Mouse (Mus musculus) liver, embryonic 14.5 days (tissue): ENCODE results near the gene Ehmt1. TPM values are rescaled to one million over a fixed set of nuclear protein-coding genes. Genes with fewer than 3 reads are reported as not detected.

Experiments
- ATAC-seq: fragments of 200-750 bp; cut with Nextera tagmentation; 2 replicates; pipeline ENCODE4 v1.8.0; 2017; ENCODE audit warnings: moderate number of reproducible peaks, mild to moderate bottlenecking, moderate library complexity; ENCODE audit not compliant: insufficient read depth
- DNase-seq, 3 experiments: peaks; one replicate each; pipeline ENCODE4 v3.0.0-alpha.2; 2012 to 2013; ENCODE audit warnings: low read depth in 3 of 3, low spot score in 3 of 3
- H3K27ac ChIP-seq: fragments of 300-500 bp; sonication (generic); 2 replicates; pipeline ENCODE4 v1.5.1; 2014; ENCODE audit warnings: moderate library complexity, mild to moderate bottlenecking, control low read depth, inconsistent platforms
- H3K27me3 ChIP-seq: fragments of 300-500 bp; sonication (generic); 2 replicates; pipeline ENCODE4 v1.6.1; 2014; ENCODE audit warnings: mild to moderate bottlenecking, low read length, moderate library complexity; ENCODE audit not compliant: control insufficient read depth, insufficient read depth
- H3K36me3 ChIP-seq: fragments of 300-500 bp; sonication (generic); replicated peaks from 2 replicates; pipeline ENCODE4 v1.6.1; 2014; ENCODE audit warnings: low read depth; ENCODE audit not compliant: control insufficient read depth, insufficient read depth
- H3K4me1 ChIP-seq, 2 experiments: fragments of 200-500 bp in 1 of 2; fragments of 300-500 bp in 1 of 2; sonication (generic) in 1 of 2; replicated peaks; 2 replicates each; pipeline ENCODE4 v1.6.1; 2012 to 2014; ENCODE audit warnings: antibody characterized with exemption in 1 of 2, inconsistent platforms in 1 of 2, low read length in 1 of 2; ENCODE audit not compliant: control insufficient read depth in 2 of 2, insufficient read depth in 2 of 2
- H3K4me2 ChIP-seq: fragments of 300-500 bp; sonication (generic); 2 replicates; pipeline ENCODE4 v1.6.1; 2014; ENCODE audit warnings: low read depth, mild to moderate bottlenecking, control low read depth, moderate library complexity
- H3K4me3 ChIP-seq, 2 experiments: fragments of 200-500 bp in 1 of 2; fragments of 300-500 bp in 1 of 2; sonication (generic) in 1 of 2; 2 replicates each; pipeline ENCODE4 v1.5.1; 2012 to 2014; ENCODE audit warnings: low read depth in 2 of 2, low read length in 2 of 2, mild to moderate bottlenecking in 2 of 2, control low read depth in 1 of 2, inconsistent platforms in 1 of 2, moderate library complexity in 1 of 2; ENCODE audit not compliant: insufficient read depth in 1 of 2
- H3K9ac ChIP-seq: fragments of 300-500 bp; sonication (generic); replicated peaks from 2 replicates; pipeline ENCODE4 v1.6.1; 2014; ENCODE audit warnings: mild to moderate bottlenecking, control low read depth, moderate library complexity
- H3K9me3 ChIP-seq: fragments of 300-500 bp; sonication (generic); 2 replicates; pipeline ENCODE4 v1.6.1; 2016; ENCODE audit warnings: low read length, mixed read lengths; ENCODE audit not compliant: control insufficient read depth
- CTCF ChIP-seq: IDR thresholded peaks from 2 replicates; pipeline ENCODE4 v1.5.1; 2016; ENCODE audit warnings: antibody characterized with exemption, low read depth, control low read depth
- EP300 ChIP-seq: IDR thresholded peaks from 2 replicates; pipeline ENCODE4 v1.6.1; 2016; ENCODE audit warnings: antibody characterized with exemption, low read depth
- WGBS: fragments of 180-500 bp; shearing (Covaris S2); extraction: QIAGEN DNeasy Blood & Tissue Kit; methylation state at CpG from one replicate; pipeline ENCODE4 v1.1.7; 2014; ENCODE audit not compliant: insufficient replicate concordance; 5-methylcytosine and 5-hydroxymethylcytosine counted together
- polyA plus RNA-seq, 2 experiments: library from polyadenylated mRNA; depleted of rRNA in 1 of 2; stranded (reverse) in 1 of 2; unstranded in 1 of 2; fragments of >200 nt; fragmentation: Nextera tagmentation in 1 of 2; extraction: Ambion mirVana in 1 of 2; gene quantifications; 2 replicates each; pipeline versions ENCODE4 v1.2.1 to v1.2.3; 2012 to 2014

Ehmt1 gene
- polyA plus RNA-seq, 2 experiments = 10.6 to 15.1 TPM

DNA sequence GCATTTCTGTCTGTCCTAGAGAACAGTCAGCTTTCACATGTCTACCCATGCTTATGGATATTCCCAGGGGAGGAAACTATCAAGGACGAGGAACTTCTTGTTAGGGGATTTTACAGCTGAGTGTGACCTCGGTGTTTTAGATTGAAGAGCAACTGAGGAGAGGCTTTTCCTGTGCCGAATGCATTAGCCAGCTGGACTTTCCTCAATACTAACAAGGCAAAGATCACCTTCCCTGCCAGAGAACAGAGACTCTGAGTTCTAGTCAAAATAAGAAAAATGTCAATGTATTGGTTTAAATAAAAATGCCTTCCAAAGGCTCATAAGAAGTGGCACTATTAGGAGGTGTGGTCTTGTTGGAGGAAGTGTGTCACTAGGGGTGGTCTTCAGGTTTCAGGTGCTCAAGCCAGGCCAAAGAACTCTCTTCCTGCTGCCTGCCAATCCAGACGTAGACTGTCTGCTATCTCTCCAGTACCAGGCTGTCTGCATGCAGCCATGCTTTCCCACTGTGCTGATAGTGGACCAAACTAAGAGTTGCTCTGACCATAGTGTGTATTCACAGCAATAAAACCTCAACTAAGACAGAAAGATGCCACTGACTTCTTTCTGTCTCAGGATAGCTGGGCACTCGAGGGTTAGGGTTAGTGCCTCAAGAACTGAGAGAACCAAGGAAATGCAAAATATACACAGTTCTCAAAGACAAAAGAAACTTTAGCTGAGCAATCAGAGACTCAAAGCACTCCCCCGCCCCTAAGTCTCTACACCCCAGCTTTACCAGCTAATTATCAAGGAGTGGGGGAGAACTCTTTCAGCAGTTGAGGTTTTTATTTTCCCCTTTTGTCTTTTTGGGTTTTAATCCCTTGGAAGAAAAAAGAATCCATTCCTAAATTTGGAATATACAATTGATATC lies 28.6 kb downstream of the Ehmt1 start:
- DNase-seq = peak in 2 of 3 experiments; percentile 7 to 13
- WGBS = 49% methylated on average over 6 of the region's 6 CpGs
- no peaks in the 10 kb centered on the region for H3K9me3 ChIP-seq

DNA sequence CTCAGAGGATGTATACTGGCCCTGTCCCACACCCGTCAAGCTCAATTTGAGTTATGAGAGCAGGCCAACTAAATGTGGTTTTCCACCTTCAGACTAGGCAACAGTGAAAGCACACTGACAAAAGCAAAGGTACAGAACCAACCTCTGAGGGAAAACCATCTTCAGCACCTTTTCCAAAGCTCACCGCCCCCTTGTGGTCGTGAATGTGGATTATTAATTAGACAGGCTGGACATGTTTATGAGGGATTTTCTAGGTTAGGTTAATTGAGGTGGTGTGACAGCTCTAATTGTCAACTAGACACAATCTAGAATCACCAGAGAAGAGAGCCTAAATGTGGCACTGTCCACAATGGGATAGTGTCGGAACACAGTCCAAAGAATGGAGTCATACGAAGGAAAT lies 30.5 kb downstream of the Ehmt1 start:
- 69% methylated on average over 5 of the region's 5 CpGs for WGBS
- H3K9me3 ChIP-seq = no peaks in the 10 kb centered on the region
- peaks cover 6% of the 10 kb centered on the region; the same call in 1 of the 2 replicates for H3K36me3 ChIP-seq
- no peak overlapping the region for H3K27ac ChIP-seq
- H3K9ac ChIP-seq = no peak overlapping the region
- peak; percentile 67 for TF ChIP-seq CTCF
- TF ChIP-seq EP300 = no peak
- no peak overlapping the region for H3K4me2 ChIP-seq
- H3K27me3 ChIP-seq = no peaks in the 10 kb centered on the region
- peak in 2 of 3 experiments; percentile 20 to 23 for DNase-seq
- no peak for ATAC-seq
- no peak overlapping the region for H3K4me3 ChIP-seq
- peaks cover 6 to 14% of the 10 kb centered on the region in 2 experiments; a peak in 3 of 4 replicates for H3K4me1 ChIP-seq

More for the DNA sequence above, 28.6 kb downstream of the Ehmt1 start:
- H3K27ac ChIP-seq = no peak overlapping the region
- ATAC-seq = peak; percentile 58; the same call in 1 of the 2 replicates
- peaks cover 6 to 14% of the 10 kb centered on the region in 2 experiments; a peak in 3 of 4 replicates for H3K4me1 ChIP-seq
- H3K27me3 ChIP-seq = no peaks in the 10 kb centered on the region
- no peak overlapping the region for H3K9ac ChIP-seq
- H3K4me2 ChIP-seq = no peak overlapping the region
- no peaks in the 10 kb centered on the region for H3K36me3 ChIP-seq
- no peak overlapping the region for H3K4me3 ChIP-seq
- TF ChIP-seq CTCF = no peak
- TF ChIP-seq EP300 = no peak

DNA sequence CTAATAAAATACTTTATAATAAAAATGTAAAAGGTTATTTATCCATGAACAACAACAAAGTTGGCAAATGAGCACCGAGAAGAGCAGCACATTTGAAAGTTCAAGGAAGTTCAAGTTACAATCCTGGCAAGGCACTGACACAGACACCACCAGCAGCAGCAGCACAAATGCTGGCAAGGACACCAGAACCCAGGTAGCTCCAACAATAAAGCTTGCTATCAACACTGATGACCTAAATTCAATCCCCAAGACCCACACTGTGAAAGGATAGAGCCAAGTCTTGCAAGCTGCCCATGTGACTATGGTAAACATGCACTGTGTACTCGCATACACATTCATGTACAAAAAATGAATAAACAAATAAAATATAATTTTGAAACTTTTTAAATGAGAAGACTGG lies 38.7 kb downstream of the Ehmt1 start:
- no peaks in the 10 kb centered on the region for H3K9me3 ChIP-seq
- H3K36me3 ChIP-seq = peaks cover 19% of the 10 kb centered on the region
- no peak overlapping the region for H3K4me3 ChIP-seq
- DNase-seq (no peak), ATAC-seq (no peak)
- TF ChIP-seq EP300 = no peak
- TF ChIP-seq CTCF = no peak
- WGBS = 74% methylated on average over 2 of the region's 2 CpGs
- H3K9ac ChIP-seq = no peak overlapping the region
- no peak overlapping the region for H3K4me2 ChIP-seq
- no peak overlapping the region for H3K27ac ChIP-seq
- H3K4me1 ChIP-seq = no peaks in the 10 kb centered on the region
- H3K27me3 ChIP-seq = no peaks in the 10 kb centered on the region

DNA sequence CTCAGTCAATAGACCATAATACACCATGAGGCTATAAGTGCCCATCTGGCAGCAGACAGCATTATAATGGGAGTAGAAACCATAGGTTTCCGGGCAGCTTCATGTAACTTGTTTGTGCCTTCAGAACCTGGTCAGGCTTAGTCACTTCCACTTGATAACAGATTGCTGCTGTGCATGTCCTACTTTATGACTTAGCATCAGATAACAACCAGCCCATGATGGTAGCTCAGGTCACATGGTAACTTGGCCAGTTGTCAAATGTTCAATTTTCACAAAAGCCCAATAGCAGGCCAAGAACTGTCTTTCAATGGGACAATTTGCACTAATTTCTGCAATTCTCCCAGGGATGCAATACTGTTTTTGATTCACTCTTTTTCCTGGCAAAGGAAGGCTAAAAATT lies 48.5 kb downstream of the Ehmt1 start:
- no peak overlapping the region for H3K4me2 ChIP-seq
- no peaks in the 10 kb centered on the region for H3K27me3 ChIP-seq
- WGBS = 87% methylated on average over 1 of the region's 1 CpGs
- DNase-seq = no peak
- H3K4me3 ChIP-seq = no peak overlapping the region
- no peaks in the 10 kb centered on the region for H3K9me3 ChIP-seq
- peaks cover 5% of the 10 kb centered on the region for H3K36me3 ChIP-seq
- H3K9ac ChIP-seq = no peak overlapping the region
- TF ChIP-seq EP300 = no peak
- TF ChIP-seq CTCF = no peak
- ATAC-seq = no peak
- no peak overlapping the region for H3K27ac ChIP-seq
- H3K4me1 ChIP-seq = no peaks in the 10 kb centered on the region

DNA sequence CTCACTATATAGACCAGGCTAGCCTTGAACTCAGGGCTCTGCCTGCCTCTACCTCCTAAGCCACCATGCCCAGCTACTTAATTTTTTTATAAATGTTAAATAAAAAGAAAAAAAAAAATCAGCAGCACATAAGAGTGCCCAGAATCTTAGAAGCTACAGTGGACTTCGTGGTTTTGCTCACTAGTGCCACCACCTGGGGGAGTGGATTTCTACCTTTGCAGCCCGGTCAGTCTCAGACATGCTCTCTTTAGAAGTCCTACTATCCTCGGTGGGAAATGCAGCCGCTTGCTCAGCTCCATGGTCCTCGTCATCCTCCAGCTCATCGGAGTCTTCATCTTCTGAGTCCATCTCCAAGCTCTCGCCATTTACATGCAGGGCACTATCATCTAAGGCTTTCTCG lies 56.4 kb downstream of the Ehmt1 start:
- H3K4me1 ChIP-seq = no peaks in the 10 kb centered on the region
- no peaks in the 10 kb centered on the region for H3K27me3 ChIP-seq
- no peak for ATAC-seq
- peaks cover 5% of the 10 kb centered on the region for H3K36me3 ChIP-seq
- 72% methylated on average over 8 of the region's 8 CpGs for WGBS
- H3K9me3 ChIP-seq = no peaks in the 10 kb centered on the region
- no peak overlapping the region for H3K4me3 ChIP-seq
- H3K9ac ChIP-seq = no peak overlapping the region
- DNase-seq = no peak
- H3K27ac ChIP-seq = no peak overlapping the region
- H3K4me2 ChIP-seq = no peak overlapping the region
- no peak for TF ChIP-seq EP300
- TF ChIP-seq CTCF = peak; percentile 47; the same call in 1 of the 2 replicates
